Mouse (Mus musculus) cerebellum, adult 2 months (tissue): ENCODE measurements around the gene Nop2.

Source experiments
- CTCF ChIP-seq: fragments of 200-500 bp; IDR thresholded peaks from 2 replicates; pipeline ENCODE4 v1.5.1; 2011; ENCODE audit warnings: low read depth, mild to moderate bottlenecking, control low read depth, low read length, moderate library complexity, borderline replicate concordance; ENCODE audit not compliant: insufficient read depth
- POLR2A ChIP-seq: fragments of 200-500 bp; IDR thresholded peaks from 2 replicates; pipeline ENCODE4 v1.6.1; 2011; ENCODE audit warnings: low read length, control low read depth, borderline replicate concordance; ENCODE audit not compliant: insufficient read depth

DNA sequence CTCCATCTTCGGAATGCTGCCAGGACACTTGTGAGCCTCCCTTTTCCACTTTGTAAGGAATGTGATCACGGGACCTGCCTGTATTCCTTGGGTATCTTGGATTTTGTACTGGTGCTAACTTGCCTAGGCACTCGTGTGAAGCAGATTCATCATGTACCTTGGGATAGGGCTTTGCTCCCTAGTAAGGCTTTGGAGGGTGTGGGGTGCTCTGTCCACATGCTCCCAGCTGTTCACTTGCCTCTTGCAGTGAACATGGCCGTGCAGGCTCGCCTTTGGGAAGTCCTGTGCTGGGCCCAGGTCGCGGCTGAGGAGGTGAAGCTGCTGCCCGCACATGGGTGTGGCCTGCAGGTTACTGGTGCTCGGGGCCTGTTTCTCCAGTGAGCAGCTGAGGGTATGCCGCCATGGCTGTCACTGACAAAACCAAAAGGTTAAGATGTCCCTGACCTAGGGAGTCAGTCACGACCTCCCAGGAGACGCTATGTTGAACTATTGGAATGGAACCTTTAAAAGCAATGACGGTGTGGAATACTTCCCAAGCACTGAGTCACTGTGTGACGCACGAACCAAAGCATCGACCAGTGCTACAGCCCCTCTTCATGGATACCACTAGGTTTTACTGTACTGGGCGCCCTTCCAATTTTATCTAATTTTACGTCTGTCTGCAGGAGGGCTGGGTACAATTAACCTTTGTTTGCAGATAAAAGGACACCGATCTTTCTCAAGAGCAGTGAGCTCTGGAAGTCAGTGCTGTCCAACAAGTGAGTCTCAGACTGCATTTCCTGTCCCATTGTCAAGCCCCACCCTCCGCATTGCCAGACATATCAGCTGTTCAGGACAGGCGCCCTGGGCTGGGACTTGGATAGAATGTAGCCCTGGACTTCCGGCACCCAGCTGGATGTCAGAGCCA lies 29.4 kb downstream of the Nop2 start:
- TF ChIP-seq POLR2A: peak; percentile 31; the same call in 1 of the 2 replicates
- TF ChIP-seq CTCF: 0 out of 2 replicates have a peak, but pooled peaks have one; percentile 2
